Mouse (Mus musculus) MEL (cell line): ENCODE data around the gene Lyrm2.

Experiments used
- CHD1 ChIP-seq: IDR thresholded peaks from 2 replicates; pipeline ENCODE4 v1.6.1; 2012; ENCODE audit warnings: low read depth, mild to moderate bottlenecking, inconsistent platforms, low read length, improper control_type of control experiment
- CTCF ChIP-seq, 3 experiments: IDR thresholded peaks in 2 of 3; conservative IDR thresholded peaks in 1 of 3; 2 replicates each; pipeline ENCODE4 v1.5.1; 2011 to 2012; ENCODE audit warnings: low read length in 3 of 3, low read depth in 2 of 3, mild to moderate bottlenecking in 2 of 3, improper control_type of control experiment in 1 of 3, inconsistent platforms in 1 of 3, mixed read lengths in 1 of 3, moderate library complexity in 1 of 3; ENCODE audit not compliant: control insufficient read depth in 1 of 3, insufficient read depth in 1 of 3, poor library complexity in 1 of 3, severe bottlenecking in 1 of 3
- MEF2A ChIP-seq: IDR thresholded peaks from 2 replicates; pipeline ENCODE4 v1.6.1; 2014; ENCODE audit warnings: low read depth, mild to moderate bottlenecking, inconsistent platforms, low read length, improper control_type of control experiment; ENCODE audit not compliant: poor library complexity, insufficient replicate concordance, severe bottlenecking; ENCODE audit errors: extremely low read depth
- NELFE ChIP-seq: IDR thresholded peaks from 2 replicates; pipeline ENCODE4 v1.6.1; 2011; ENCODE audit warnings: low read depth, low read length, improper control_type of control experiment
- NRF1 ChIP-seq: IDR thresholded peaks from 2 replicates; pipeline ENCODE4 v1.6.1; 2014; ENCODE audit warnings: low read depth, mild to moderate bottlenecking, inconsistent platforms, low read length, improper control_type of control experiment, moderate library complexity; ENCODE audit not compliant: poor library complexity, insufficient read depth, severe bottlenecking
- POLR2A ChIP-seq, 2 experiments: IDR thresholded peaks; 2 replicates each; pipeline ENCODE4 v1.6.1; 2011 to 2012; ENCODE audit warnings: low read length in 2 of 2, mild to moderate bottlenecking in 2 of 2, control low read depth in 1 of 2, improper control_type of control experiment in 1 of 2, low read depth in 1 of 2, moderate library complexity in 1 of 2; ENCODE audit not compliant: control insufficient read depth in 1 of 2, insufficient read depth in 1 of 2, poor library complexity in 1 of 2
- TBP ChIP-seq: IDR thresholded peaks from 2 replicates; pipeline ENCODE4 v1.8.0; 2011; ENCODE audit warnings: low read depth, low read length, improper control_type of control experiment
- USF1 ChIP-seq: IDR thresholded peaks from 2 replicates; pipeline ENCODE4 v1.6.1; 2014; ENCODE audit warnings: low read depth, mild to moderate bottlenecking, inconsistent platforms, low read length, improper control_type of control experiment, moderate library complexity
- ZNF384 ChIP-seq: IDR thresholded peaks from 2 replicates; pipeline ENCODE4 v1.6.1; 2012; ENCODE audit warnings: low read depth, mild to moderate bottlenecking, inconsistent platforms, low read length, improper control_type of control experiment

DNA sequence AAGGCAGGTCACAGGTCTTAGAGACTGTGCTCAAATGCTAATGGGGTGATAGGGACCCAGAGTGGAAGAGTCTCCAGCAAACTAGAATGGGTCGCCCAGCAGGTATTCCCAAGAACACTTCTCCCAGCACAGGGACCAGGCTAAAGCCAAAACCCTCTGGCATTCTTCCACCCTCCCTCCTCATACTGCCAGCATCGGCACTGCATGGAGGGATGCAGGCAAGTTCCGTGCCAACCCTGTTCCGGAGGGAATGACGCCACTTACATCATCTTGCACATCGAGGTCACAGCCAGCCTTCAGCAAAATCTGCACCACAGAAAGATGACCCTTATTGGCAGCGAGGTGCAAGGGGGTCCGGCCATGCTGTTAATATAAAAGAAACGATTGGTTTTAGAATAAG is 36.0 kb downstream of the Lyrm2 start:
- no peak for TF ChIP-seq MEF2A
- TF ChIP-seq CTCF (IDR thresholded peaks at IDR 0.05 in 2 of 3, conservative IDR thresholded peaks at IDR 0.05 in 1 of 3; ENCODE audit: control insufficient read depth in 1 of 3, insufficient read depth in 1 of 3, low read depth in 2 of 3, low read length in 3 of 3, poor library complexity in 1 of 3, severe bottlenecking in 1 of 3) = no peak
- no peak for TF ChIP-seq CHD1
- no peak for TF ChIP-seq NELFE
- TF ChIP-seq POLR2A (IDR thresholded peaks at IDR 0.05; ENCODE audit: control insufficient read depth in 1 of 2, insufficient read depth in 1 of 2, low read depth in 1 of 2, low read length in 2 of 2, poor library complexity in 1 of 2) = no peak
- TF ChIP-seq USF1 = no peak
- no peak for TF ChIP-seq TBP
- TF ChIP-seq ZNF384 = no peak
- TF ChIP-seq NRF1 = no peak
